Mouse (Mus musculus) mature B cell (primary cell): ENCODE data around the gene Zkscan3.

Experiments
- in situ Hi-C: fragments of 300-500 bp; cut with MboI; formaldehyde crosslinking; loops from 2 replicates; pipeline ENCODE4 v1.14.3; 2019

The Zkscan3 gene

DNA sequence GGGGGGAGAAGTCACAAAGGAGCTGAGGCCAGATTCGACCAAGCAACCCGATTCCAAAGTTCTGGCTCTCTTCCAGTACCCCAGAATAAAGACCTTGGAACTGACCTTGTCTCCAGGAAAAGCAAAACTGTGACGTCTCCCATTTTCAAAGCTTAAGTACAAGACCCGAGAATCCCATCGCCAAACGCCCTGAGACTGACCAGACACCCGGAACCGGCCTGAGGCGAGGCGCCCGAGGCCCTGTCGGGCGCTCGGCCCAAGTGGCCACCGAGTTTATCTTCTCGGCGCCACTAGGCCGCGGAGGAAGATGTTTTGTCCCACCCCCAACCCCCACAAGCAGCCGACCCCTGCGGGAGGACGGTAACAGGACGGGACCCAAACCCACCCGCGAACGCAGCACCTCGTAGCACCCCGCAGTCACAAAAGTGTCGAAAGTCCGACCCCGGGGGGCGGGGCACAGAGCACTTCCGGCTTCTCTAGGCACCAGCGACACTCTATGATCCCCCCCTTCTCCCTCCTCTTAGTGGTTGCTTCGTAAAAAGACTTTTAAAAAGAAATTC, at the start of gene Zkscan3:
TSS of gene Zkscan3 (minus strand) at position 469 of the 560 bp plus-strand sequence.
- in situ Hi-C loops, result loop anchor here (5.0 to 25.0 kb wide), 3 partner anchors 125 to 310 kb away; partner anchors contain the start of genes Hist1h2ai, Hist1h2bl, Hist1h2bm and Hist1h3h

GRCm38 (mm10) chr13:21447856-21448614, 45.5 kb upstream of the Zkscan3 start:
- in situ Hi-C loops, result loop anchor here (5.0 kb wide), 1 partner anchor 41 kb away; no protein-coding TSS in a partner anchor

DNA sequence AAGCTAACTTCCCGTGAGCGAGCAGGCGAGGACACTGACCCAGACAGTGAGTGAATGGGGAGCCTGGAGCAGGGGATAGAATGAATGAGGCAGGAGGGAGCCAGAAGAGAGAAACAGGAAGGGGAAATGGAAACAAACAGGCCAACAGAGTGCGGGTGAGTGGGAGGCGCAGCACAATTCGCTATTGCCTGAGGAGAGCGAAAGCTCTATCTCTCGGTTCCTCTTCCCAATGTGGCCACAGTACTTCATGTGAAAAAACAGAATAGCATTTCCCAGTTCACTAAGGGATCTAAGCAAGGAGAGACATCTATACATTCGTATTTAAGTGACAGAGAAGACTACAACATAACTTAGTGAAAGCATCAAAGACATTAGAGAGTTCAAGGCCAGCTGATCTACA, 44.2 kb upstream of the Zkscan3 start:
- in situ Hi-C loops, result loop anchor here (5.0 kb wide), 1 partner anchor 39 kb away; no protein-coding TSS in a partner anchor

- in situ Hi-C loops, result no loop called here
These were observed 38.6 kb upstream of the Zkscan3 start for GRCm38 (mm10) chr13:21441207-21441572.

DNA sequence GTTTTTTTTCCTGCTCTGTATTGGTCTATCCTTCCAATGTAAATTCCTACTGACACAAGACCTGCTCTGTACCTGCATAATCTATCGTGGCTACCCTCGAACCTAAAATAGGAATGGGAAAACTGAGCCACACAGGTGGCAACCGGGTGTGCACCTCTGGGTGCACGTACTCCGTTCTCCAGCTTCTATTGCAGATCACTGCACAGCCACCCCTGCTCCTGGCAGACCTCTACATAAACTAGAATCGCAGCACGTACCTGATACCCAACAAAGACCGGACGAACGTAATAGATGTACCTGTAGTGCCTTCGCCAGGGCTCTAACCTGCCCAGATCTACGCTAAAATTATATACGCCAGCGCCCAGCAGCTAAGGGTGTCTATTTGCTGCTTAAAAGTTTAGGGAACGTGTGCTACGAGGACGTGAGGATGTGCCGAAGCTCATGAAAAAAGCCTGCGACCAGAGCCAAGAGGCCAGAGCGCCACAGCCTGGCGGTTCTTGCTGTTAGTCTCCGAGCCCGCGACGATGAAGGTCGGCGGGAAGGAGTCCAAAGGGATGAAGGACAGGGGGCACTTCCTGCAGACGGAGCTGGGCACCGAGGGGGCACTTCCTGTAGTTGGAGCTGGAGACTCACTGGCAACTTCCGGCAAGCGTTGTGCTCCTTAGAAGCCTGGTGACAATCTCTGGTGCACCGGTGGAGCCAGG, 38.1 kb upstream of the Zkscan3 start, which contains the start of gene Pgbd1:
TSS of gene Pgbd1 (minus strand) at position 556 of the 704 bp plus-strand sequence.
- in situ Hi-C loops, result no loop called here

- in situ Hi-C loops, result no loop called here
These were observed 32.9 kb upstream of the Zkscan3 start for GRCm38 (mm10) chr13:21435476-21435875.

DNA sequence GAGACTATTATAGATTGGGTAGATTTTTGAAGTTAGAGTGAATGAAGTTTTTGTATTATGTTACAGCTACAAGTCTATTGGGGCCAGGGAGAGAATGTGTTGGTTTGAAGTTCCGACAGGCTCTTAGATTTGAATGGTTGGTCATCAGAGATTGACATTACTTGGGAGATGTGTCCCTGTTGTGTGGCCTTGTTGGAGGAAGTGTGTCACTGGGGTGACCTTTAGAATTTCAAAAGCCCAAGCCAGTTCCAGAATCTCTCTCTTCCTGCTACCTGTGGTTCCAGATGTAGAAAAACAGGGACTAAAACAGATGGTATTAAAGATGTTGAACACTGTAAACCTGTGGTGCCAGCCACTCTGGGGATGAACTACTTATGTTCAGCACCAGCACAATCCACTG, 25.1 kb upstream of the Zkscan3 start:
- in situ Hi-C loops, result no loop called here

- in situ Hi-C loops, result loop anchor here (25.0 kb wide), 1 partner anchor 289 kb away; the partner anchor contains the start of genes Hist1h2ai, Hist1h2bl, Hist1h2bm and Hist1h3h
These were observed 20.7 kb upstream of the Zkscan3 start for GRCm38 (mm10) chr13:21423301-21423700.

GRCm38 (mm10) chr13:21418865-21419264, 16.3 kb upstream of the Zkscan3 start:
- in situ Hi-C loops, result loop anchor here (25.0 kb wide), 1 partner anchor 293 kb away; the partner anchor contains the start of genes Hist1h2ai, Hist1h2bl, Hist1h2bm and Hist1h3h

DNA sequence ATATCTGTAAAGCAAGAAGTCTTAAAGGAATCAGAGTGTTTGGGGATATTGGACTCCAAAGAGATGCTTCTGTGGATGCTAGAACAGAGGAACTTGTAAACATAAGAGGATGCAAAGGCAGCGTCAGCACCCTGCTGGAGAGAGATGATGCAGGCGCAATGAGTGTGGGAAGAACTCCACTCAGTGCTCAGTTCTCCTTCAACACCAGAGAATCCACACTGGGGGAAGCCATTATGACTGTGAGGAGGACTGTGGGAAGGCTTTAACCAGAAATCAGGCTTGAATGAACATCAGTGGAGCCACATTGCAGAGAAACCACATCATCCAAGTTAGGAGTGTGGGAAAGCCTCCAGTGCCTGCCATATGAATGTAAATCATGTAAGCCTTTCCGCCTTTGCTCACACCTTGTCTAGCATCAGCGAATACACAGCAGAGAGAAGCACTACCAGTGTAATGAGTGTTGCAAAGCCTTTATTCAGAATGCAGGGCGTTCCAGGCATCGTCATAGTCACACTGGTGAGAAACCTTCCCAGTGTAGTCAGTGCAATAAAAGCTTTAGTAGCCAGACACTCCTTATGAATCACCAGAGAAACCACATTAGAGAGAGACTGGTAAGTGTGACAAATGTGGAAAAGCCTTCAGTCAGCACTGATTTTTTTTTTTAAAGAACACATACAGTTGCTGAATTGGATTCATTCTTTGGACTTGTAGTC, 14.9 kb upstream of the Zkscan3 start:
- in situ Hi-C loops, result loop anchor here (25.0 kb wide), 1 partner anchor 295 kb away; the partner anchor contains the start of genes Hist1h2ai, Hist1h2bl, Hist1h2bm and Hist1h3h

DNA sequence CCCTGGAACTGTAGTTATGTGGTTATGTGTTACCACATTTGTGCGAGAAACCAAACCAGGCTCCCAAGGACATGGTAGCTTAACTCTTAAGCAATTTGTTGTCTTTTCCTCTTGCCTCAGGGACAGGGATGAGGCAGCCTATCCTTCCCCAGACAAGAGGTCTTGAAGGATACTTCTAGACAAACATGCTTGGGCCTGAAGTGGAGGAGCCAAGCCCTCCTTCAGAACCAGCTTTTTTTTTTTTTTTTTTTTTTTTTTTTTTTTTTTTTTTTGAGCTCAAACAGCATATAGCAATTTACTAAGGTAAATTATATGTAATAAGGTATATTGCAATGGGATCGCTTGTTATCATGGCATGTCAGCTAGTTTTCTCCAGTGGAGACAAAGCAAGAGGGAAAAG, 13.2 kb upstream of the Zkscan3 start:
- in situ Hi-C loops, result loop anchor here (25.0 kb wide), 1 partner anchor 297 kb away; the partner anchor contains the start of genes Hist1h2ai, Hist1h2bl, Hist1h2bm and Hist1h3h

DNA sequence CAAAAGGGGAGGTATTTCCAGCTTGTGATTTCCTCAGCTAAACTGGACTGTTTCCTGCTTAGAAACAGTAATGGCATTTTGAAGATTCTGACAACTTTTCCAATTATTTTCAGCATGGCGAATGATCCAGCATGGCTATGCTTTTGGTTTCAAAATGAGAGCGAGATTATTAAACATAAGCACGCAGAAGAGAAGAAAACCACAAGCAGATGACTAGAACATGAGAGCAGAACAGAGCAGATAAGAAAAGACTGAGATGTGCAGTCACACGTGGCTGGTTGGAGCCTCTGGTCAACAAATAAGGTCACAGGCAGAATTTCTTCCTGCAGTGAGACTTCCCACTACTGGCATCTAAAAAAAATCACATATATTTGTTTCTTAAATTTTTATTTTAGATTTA, 12.7 kb upstream of the Zkscan3 start:
- in situ Hi-C loops, result loop anchor here (25.0 kb wide), 1 partner anchor 297 kb away; the partner anchor contains the start of genes Hist1h2ai, Hist1h2bl, Hist1h2bm and Hist1h3h

DNA sequence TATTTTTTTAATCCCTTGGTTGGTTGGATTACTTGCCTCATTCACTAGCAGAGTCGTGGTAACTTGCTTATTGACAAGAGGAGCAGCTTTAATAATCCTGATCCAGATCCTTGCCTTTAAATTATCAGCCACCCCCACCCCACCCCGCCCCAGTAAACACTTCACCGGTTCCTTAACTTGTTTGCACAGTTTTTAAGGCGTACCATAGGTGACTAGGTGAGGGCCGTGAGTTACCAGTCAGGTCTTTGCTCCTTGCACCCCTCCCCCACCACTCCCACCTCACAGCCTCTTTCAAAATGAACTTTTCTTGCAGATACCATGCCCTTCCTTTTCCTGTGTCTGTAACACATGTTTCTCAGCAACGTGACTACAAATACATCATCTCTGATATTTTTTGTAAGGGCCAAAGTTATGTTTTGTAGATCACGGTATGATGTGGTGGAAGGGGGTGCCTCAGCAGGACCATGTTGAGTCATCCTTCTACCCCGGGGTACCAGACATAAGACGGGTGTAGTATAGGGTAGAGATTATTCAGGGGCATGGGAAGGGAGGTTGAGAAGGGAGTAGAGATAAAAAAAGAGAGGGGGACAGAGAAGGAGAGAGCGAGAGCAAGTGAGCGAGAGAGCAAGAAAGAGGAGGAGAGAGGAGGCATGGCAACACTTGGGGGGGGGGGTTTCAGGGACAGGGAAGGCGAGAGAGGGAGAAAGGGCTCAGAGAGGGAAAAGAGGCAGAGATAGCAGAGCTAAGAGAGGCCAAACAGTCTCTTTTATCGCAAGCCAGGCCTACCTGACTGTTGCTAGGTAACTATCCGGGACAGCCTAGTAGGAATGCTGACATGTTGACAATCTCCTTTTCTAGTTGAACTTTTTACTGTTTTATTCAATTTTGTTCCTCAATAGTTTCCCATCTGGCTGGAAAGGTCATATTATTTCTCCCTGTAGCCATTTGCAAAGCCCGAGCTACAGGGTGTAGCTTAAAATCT, 12.0 kb upstream of the Zkscan3 start:
- in situ Hi-C loops, result loop anchor here (25.0 kb wide), 1 partner anchor 298 kb away; the partner anchor contains the start of genes Hist1h2ai, Hist1h2bl, Hist1h2bm and Hist1h3h

DNA sequence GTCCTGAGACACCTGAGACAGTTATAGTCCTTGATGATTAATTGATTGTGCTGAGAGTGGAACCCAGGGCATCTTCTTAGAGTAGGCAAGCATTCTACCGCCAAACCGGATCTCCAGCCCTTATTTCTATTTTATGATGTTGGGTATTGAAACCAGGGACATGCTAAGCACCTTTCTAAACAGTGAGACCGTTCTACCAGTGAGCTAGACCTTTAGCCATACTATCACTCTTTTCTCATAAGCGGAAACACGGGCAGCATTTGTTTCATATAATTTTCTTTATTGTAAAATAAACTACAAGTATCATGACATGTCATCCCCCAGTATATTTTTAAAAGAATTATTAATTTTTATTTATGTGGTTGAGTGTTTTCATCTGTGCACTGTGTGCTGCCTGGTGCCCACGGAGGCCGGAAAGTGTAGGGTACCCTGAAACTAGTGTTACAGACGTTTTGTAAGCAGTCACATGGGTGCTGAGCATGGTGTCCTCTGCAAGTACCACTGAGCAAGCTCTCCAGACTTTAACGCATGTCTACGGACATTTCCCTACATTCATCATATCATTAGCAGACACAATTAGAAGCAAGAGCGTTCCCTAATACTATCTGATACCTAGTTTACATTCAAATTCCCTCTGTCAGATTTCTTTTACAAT, 6.4 kb upstream of the Zkscan3 start:
- in situ Hi-C loops, result loop anchor here (5.0 to 25.0 kb wide), 3 partner anchors 38 to 303 kb away; partner anchors contain the start of genes Hist1h2ai, Hist1h2bl, Hist1h2bm and Hist1h3h

DNA sequence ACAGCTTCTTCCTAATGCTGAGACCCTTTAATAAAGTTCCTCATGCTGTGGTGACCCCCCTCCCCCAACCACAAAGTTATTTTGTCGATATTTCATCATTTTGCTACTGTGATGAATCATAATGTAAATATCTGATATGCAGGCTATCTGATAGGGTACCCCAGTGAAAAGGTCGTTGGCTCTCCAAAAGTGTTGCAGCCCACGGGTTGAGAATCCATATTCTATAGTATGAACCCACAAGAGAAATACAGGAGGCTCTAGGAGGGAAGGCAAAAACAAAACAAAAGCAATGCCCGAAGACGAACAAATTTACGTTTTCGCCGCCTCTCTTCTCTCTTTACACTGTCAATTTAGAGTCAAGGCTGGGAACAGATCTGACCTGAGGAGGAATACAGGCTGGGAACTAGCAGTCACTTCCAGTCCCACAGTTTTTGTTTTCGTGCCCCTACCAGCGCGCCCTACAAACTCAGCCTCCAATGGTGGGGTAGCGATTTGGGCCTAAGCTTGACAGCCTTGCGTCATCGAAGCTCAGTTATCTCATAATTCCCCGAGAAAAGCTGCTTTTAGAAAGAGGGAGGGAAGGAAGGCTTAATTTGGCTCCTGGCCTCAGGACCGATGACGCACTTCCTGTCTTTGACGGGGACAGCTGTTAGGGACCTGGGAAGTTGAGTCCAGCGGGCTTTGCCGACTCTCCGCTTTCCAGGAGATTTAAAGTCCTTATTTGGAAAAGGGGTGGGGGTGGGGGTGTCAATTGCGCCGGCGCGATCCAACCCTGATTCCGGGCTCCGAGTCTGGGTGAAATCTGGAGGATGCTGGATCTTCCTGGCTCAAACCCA, 5.6 kb upstream of the Zkscan3 start:
- in situ Hi-C loops, result loop anchor here (5.0 to 25.0 kb wide), 3 partner anchors 39 to 304 kb away; partner anchors contain the start of genes Hist1h2ai, Hist1h2bl, Hist1h2bm and Hist1h3h

DNA sequence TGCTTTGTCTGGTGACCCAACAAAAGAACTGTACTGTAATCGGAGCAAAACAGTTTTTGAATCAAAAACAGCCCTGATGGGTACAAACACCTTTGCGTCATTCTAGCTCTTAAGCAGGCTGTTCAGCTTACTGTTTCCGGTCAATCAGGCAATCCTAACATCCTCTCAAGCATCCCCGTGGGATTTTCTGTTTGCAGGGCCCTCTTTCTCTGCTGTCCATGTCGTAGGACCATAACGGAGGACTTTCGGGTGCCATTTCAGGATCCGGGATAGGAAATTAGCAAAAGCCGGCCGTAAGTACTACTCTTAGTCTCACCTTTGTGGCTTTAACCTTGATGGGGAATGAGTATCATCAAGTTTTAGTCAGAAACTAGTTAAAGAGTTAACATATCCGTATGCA, 4.8 kb upstream of the Zkscan3 start:
- in situ Hi-C loops, result loop anchor here (5.0 to 25.0 kb wide), 3 partner anchors 40 to 305 kb away; partner anchors contain the start of genes Hist1h2ai, Hist1h2bl, Hist1h2bm and Hist1h3h

- in situ Hi-C loops, result loop anchor here (5.0 to 25.0 kb wide), 3 partner anchors 124 to 309 kb away; partner anchors contain the start of genes Hist1h2ai, Hist1h2bl, Hist1h2bm and Hist1h3h
These were observed 293 bp upstream of the Zkscan3 start for GRCm38 (mm10) chr13:21402848-21403247.
